Mouse (Mus musculus) urinary bladder, postnatal 14 days (tissue): ENCODE data around the gene Spata7.

Experiments
- DNase-seq: peaks from one replicate; pipeline ENCODE4 v3.0.0; 2021; ENCODE audit warnings: low spot score

The Spata7 gene

GRCm38 (mm10) chr12:98673879-98674278 lies 45.9 kb downstream of the Spata7 start:
- DNase-seq: no peak

- DNase-seq: peak; percentile 83
Observed at GRCm38 (mm10) chr12:98674627-98675143, 46.7 kb downstream of the Spata7 start.

- DNase-seq: no peak
Observed at GRCm38 (mm10) chr12:98676861-98677260, 48.9 kb downstream of the Spata7 start.

- DNase-seq: no peak
Observed at GRCm38 (mm10) chr12:98677336-98677735, 49.4 kb downstream of the Spata7 start.

GRCm38 (mm10) chr12:98679906-98680305 lies 51.9 kb downstream of the Spata7 start:
- no peak for DNase-seq

- DNase-seq: no peak
Observed at GRCm38 (mm10) chr12:98682196-98682595, 54.2 kb downstream of the Spata7 start.

- DNase-seq: no peak
Observed at GRCm38 (mm10) chr12:98683171-98683570, 55.2 kb downstream of the Spata7 start.

GRCm38 (mm10) chr12:98683574-98683973 lies 55.6 kb downstream of the Spata7 start:
- DNase-seq: no peak

GRCm38 (mm10) chr12:98690230-98690629 lies 62.3 kb downstream of the Spata7 start:
- DNase-seq: no peak

- DNase-seq: no peak
Observed at GRCm38 (mm10) chr12:98697202-98697601, 69.2 kb downstream of the Spata7 start.

GRCm38 (mm10) chr12:98701564-98701963 lies 73.6 kb downstream of the Spata7 start:
- no peak for DNase-seq

- DNase-seq: no peak
Observed at GRCm38 (mm10) chr12:98703554-98703953, 75.6 kb downstream of the Spata7 start.

- no peak for DNase-seq
Observed at GRCm38 (mm10) chr12:98703961-98704360, 76.0 kb downstream of the Spata7 start.

- DNase-seq: no peak
Observed at GRCm38 (mm10) chr12:98712819-98713218, 84.9 kb downstream of the Spata7 start.

GRCm38 (mm10) chr12:98713621-98714103 lies 85.7 kb downstream of the Spata7 start:
- DNase-seq: no peak

GRCm38 (mm10) chr12:98714757-98715156 lies 86.8 kb downstream of the Spata7 start:
- peak; percentile 24 for DNase-seq

- DNase-seq: no peak
Observed at GRCm38 (mm10) chr12:98716142-98716541, 88.2 kb downstream of the Spata7 start.
